Mouse (Mus musculus) stomach, embryonic 16.5 days (tissue): ENCODE data around the gene Obscn. TPM values are rescaled to one million over a fixed set of nuclear protein-coding genes. Genes with fewer than 3 reads are reported as not detected.

ENCODE experiments used
- ATAC-seq: fragments of 200-750 bp; cut with Nextera tagmentation; 2 replicates; pipeline ENCODE4 v1.8.0; 2017; ENCODE audit warnings: moderate number of reproducible peaks, moderate TSS enrichment; ENCODE audit not compliant: insufficient read depth, low FRiP score
- H3K27ac ChIP-seq: fragments of 300-500 bp; sonication (generic); 2 replicates; pipeline ENCODE4 v1.5.1; 2014; ENCODE audit warnings: low read length
- H3K27me3 ChIP-seq: fragments of 300-500 bp; sonication (generic); 2 replicates; pipeline ENCODE4 v1.6.1; 2014; ENCODE audit warnings: low read length, control low read depth, mixed read lengths; ENCODE audit not compliant: control insufficient read depth, insufficient read depth
- H3K36me3 ChIP-seq: fragments of 300-500 bp; sonication (generic); 2 replicates; pipeline ENCODE4 v1.6.1; 2014; ENCODE audit warnings: low read length; ENCODE audit not compliant: control insufficient read depth, insufficient read depth
- H3K4me1 ChIP-seq: fragments of 300-500 bp; sonication (generic); 2 replicates; pipeline ENCODE4 v1.6.1; 2014; ENCODE audit warnings: low read length, control low read depth, mixed read lengths; ENCODE audit not compliant: control insufficient read depth, insufficient read depth
- H3K4me2 ChIP-seq: fragments of 300-500 bp; sonication (generic); 2 replicates; pipeline ENCODE4 v1.6.1; 2014; ENCODE audit warnings: low read depth, low read length, mixed read lengths
- H3K4me3 ChIP-seq: fragments of 300-500 bp; sonication (generic); replicated peaks from 2 replicates; pipeline ENCODE4 v1.5.1; 2014; ENCODE audit warnings: mild to moderate bottlenecking, low read length
- H3K9ac ChIP-seq: fragments of 300-500 bp; sonication (generic); 2 replicates; pipeline ENCODE4 v1.6.1; 2014; ENCODE audit warnings: low read length
- H3K9me3 ChIP-seq: fragments of 300-500 bp; sonication (generic); replicated peaks from 2 replicates; pipeline ENCODE4 v1.6.1; 2016; ENCODE audit warnings: low read length, control low read depth; ENCODE audit not compliant: control insufficient read depth
- WGBS: fragments of 180-500 bp; shearing (Covaris S2); extraction: QIAGEN DNeasy Blood & Tissue Kit; methylation state at CpG from one replicate; pipeline ENCODE4 v1.1.7; 2014; 5-methylcytosine and 5-hydroxymethylcytosine counted together
- polyA plus RNA-seq: library from polyadenylated mRNA; unstranded; fragments of >200 nt; fragmentation: Nextera tagmentation; extraction: Ambion mirVana; gene quantifications from 2 replicates; pipeline ENCODE4 v1.2.1, GENCODE M21; 2015

Gene Obscn
- polyA plus RNA-seq, 1 experiment from 2014 or later, result 1.7 TPM

- H3K4me3 ChIP-seq, result no peak overlapping the region
- no peak overlapping the region for H3K27ac ChIP-seq
- no peaks in the 10 kb centered on the region for H3K9me3 ChIP-seq
- no peaks in the 10 kb centered on the region for H3K36me3 ChIP-seq
- 87% methylated on average over 15 of the region's 15 CpGs for WGBS
- no peak overlapping the region for H3K4me2 ChIP-seq
- no peaks in the 10 kb centered on the region for H3K27me3 ChIP-seq
- ATAC-seq, result no peak
- H3K4me1 ChIP-seq, result no peaks in the 10 kb centered on the region
- H3K9ac ChIP-seq, result no peak overlapping the region
Measured at GRCm38 (mm10) chr11:59044703-59045330, 91.4 kb downstream of the Obscn start.

DNA sequence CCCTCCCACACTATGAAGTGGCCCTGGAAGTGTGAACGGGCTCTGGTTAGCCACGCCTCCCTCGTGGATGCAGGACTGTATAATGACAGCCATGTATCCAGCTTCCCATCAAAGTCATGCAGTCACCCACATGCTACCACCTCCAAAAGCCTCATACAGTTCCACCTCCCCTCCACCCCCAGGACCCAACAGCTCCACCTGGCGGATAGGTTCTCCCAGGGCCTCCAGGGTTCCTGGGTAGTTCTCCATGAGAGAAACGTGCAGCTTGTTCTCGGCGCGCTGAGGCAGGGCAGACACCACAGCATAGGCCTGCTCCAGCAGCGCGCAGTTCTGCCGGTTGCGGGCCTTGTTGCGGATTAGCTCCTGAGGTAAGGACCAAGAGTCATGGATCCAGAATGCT is 107.2 kb downstream of the Obscn start:
- no peaks in the 10 kb centered on the region for H3K9me3 ChIP-seq
- no peaks in the 10 kb centered on the region for H3K4me1 ChIP-seq
- no peak overlapping the region for H3K27ac ChIP-seq
- no peak overlapping the region for H3K4me2 ChIP-seq
- H3K36me3 ChIP-seq, result no peaks in the 10 kb centered on the region
- ATAC-seq, result no peak
- WGBS, result 90% methylated on average over 13 of the region's 13 CpGs
- H3K27me3 ChIP-seq, result no peaks in the 10 kb centered on the region
- no peak overlapping the region for H3K4me3 ChIP-seq
- H3K9ac ChIP-seq, result no peak overlapping the region

- Histone ChIP-seq H3K4me3 (no peak overlapping the region), H3K4me2 (no peak overlapping the region), H3K9me3 (no peaks in the 10 kb centered on the region), H3K27me3 (no peaks in the 10 kb centered on the region), H3K36me3 (no peaks in the 10 kb centered on the region), H3K9ac (no peak overlapping the region), H3K4me1 (no peaks in the 10 kb centered on the region), H3K27ac (no peak overlapping the region)
- 69% methylated on average over 6 of the region's 6 CpGs for WGBS
- ATAC-seq, result no peak
Measured at GRCm38 (mm10) chr11:59026411-59026810, 109.8 kb downstream of the Obscn start.

- ATAC-seq, result no peak
- no peaks in the 10 kb centered on the region for H3K4me1 ChIP-seq
- H3K9ac ChIP-seq, result no peak overlapping the region
- no peak overlapping the region for H3K27ac ChIP-seq
- H3K4me3 ChIP-seq, result no peak overlapping the region
- H3K36me3 ChIP-seq, result no peaks in the 10 kb centered on the region
- no peak overlapping the region for H3K4me2 ChIP-seq
- no peaks in the 10 kb centered on the region for H3K27me3 ChIP-seq
- no peaks in the 10 kb centered on the region for H3K9me3 ChIP-seq
- 30% methylated on average over 9 of the region's 9 CpGs for WGBS
Measured at GRCm38 (mm10) chr11:59015052-59015451, 121.2 kb downstream of the Obscn start.

GRCm38 (mm10) chr11:59002327-59003079 is 133.7 kb downstream of the Obscn start:
- no peaks in the 10 kb centered on the region for H3K9me3 ChIP-seq
- no peak overlapping the region for H3K9ac ChIP-seq
- no peak for ATAC-seq
- H3K4me3 ChIP-seq, result no peak overlapping the region
- H3K4me1 ChIP-seq, result peaks cover 8% of the 10 kb centered on the region; the same call in 1 of the 2 replicates
- 61% methylated on average over 7 of the region's 7 CpGs for WGBS
- no peaks in the 10 kb centered on the region for H3K27me3 ChIP-seq
- no peak overlapping the region for H3K27ac ChIP-seq
- no peak overlapping the region for H3K4me2 ChIP-seq
- H3K36me3 ChIP-seq, result no peaks in the 10 kb centered on the region

DNA sequence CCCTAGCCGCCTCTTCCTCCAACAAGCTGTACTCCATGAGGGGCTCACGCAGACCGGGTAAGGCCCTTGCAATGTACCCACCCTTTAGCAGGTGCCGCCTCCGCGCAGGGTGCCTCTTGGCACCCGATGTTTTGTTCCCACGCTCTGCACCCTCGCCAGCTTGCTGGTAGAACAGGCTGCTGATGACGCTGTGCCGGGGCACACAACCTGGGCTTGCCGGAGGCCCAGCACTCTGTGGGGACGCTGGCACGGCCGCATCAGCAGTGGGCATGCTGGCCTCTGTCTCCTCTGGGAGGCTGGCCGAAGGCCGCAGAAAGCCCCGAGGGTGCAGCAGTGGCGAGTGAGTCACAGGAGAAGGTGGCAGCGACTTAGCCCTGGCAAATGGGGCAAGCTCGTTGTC is 135.6 kb downstream of the Obscn start:
- ATAC-seq, result no peak
- H3K27me3 ChIP-seq, result no peaks in the 10 kb centered on the region

DNA sequence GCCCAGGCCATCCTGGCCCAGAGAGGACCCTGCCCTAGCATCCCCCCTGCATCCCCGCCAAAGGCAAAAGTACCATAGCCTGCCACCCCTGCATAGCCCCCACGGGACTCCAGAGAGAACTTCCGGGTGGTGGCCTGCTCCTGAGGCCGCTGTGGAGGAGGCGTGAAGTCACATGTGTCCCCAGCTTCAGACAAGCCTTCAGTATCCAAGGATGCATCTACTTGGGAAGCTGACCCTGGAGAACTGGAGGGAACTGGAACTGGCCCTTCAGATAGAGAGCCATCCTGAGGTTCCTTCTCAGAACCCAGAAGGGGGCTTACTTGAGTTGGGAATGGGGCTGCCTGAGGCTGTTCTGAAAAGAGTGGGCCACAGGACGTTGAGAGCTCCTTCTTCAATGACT is 136.4 kb downstream of the Obscn start:
- H3K36me3 ChIP-seq, result no peaks in the 10 kb centered on the region
- H3K4me1 ChIP-seq, result peaks cover 10% of the 10 kb centered on the region; the same call in 1 of the 2 replicates
- no peak overlapping the region for H3K27ac ChIP-seq
- H3K27me3 ChIP-seq, result 0 out of 2 replicates have a peak, but pooled peaks cover 6% of the 10 kb centered on the region
- H3K4me2 ChIP-seq, result no peak overlapping the region
- no peak overlapping the region for H3K4me3 ChIP-seq
- no peak for ATAC-seq
- WGBS, result 75% methylated on average over 6 of the region's 6 CpGs
- no peaks in the 10 kb centered on the region for H3K9me3 ChIP-seq
- peak overlapping the region; percentile 31; the same call in 1 of the 2 replicates for H3K9ac ChIP-seq

More for the DNA sequence above, 135.6 kb downstream of the Obscn start:
- H3K9me3 ChIP-seq, result no peaks in the 10 kb centered on the region
- no peak overlapping the region for H3K4me2 ChIP-seq
- no peak overlapping the region for H3K9ac ChIP-seq
- no peak overlapping the region for H3K27ac ChIP-seq
- no peaks in the 10 kb centered on the region for H3K36me3 ChIP-seq
- 88% methylated on average over 21 of the region's 21 CpGs for WGBS
- peaks cover 8% of the 10 kb centered on the region; the same call in 1 of the 2 replicates for H3K4me1 ChIP-seq
- H3K4me3 ChIP-seq, result no peak overlapping the region

GRCm38 (mm10) chr11:58999158-58999557 is 137.0 kb downstream of the Obscn start:
- H3K27ac ChIP-seq, result no peak overlapping the region
- no peak overlapping the region for H3K4me3 ChIP-seq
- H3K9ac ChIP-seq, result peak overlapping the region; percentile 12; the same call in 1 of the 2 replicates
- 0 out of 2 replicates have a peak, but pooled peaks cover 8% of the 10 kb centered on the region for H3K27me3 ChIP-seq
- no peak overlapping the region for H3K4me2 ChIP-seq
- H3K4me1 ChIP-seq, result peaks cover 14% of the 10 kb centered on the region; the same call in 1 of the 2 replicates
- ATAC-seq, result no peak
- 38% methylated on average over 11 of the region's 11 CpGs for WGBS
- H3K36me3 ChIP-seq, result no peaks in the 10 kb centered on the region
- no peaks in the 10 kb centered on the region for H3K9me3 ChIP-seq

DNA sequence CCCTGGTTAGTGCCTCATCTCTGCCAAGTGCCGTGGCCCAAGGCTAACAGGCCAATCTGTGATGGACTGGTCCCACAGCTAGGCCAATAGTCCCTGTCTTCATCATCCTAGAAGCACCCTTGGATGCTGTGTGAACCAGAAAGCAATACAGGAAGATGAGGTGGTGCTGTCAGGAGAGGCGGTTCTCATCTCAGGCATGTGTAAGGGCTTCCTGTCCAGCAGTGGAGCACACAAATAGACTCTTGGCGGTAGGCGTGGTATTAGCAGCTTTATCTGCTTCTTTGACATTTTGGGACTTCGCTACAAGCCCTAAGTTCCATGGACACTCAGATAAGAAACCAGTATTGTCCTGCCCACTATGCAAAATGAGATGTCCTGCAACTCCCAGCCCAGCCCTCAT is 138.7 kb downstream of the Obscn start:
- Histone ChIP-seq H3K27ac (no peak overlapping the region), H3K36me3 (no peaks in the 10 kb centered on the region), H3K27me3 (0 out of 2 replicates have a peak, but pooled peaks cover 8% of the 10 kb centered on the region), H3K9me3 (no peaks in the 10 kb centered on the region), H3K4me1 (peaks cover 16% of the 10 kb centered on the region; the same call in 1 of the 2 replicates), H3K4me2 (no peak overlapping the region), H3K4me3 (no peak overlapping the region), H3K9ac (no peak overlapping the region)
- 74% methylated on average over 5 of the region's 5 CpGs for WGBS
- no peak for ATAC-seq
